Mouse (Mus musculus) bone marrow macrophage, adult 2 months (primary cell): ENCODE measurements at regions not wholly inside any gene's neighbourhood (a gene's known extent, or its start where the extent isn't known, plus 50 kb on each side); places are given as distances from the start of the nearest gene placed in this dataset.

Experiments used
- CTCF ChIP-seq: IDR thresholded peaks from 2 replicates; pipeline ENCODE4 v1.5.1; 2012; ENCODE audit warnings: low read depth, mild to moderate bottlenecking, low read length, moderate library complexity
- POLR2A ChIP-seq: IDR thresholded peaks from 2 replicates; pipeline ENCODE4 v1.6.1; 2012; ENCODE audit warnings: mild to moderate bottlenecking, low read depth, low read length, borderline replicate concordance

GRCm38 (mm10) chr2:30687121-30687551 is 92.3 kb downstream of the Cstad start:
- TF ChIP-seq CTCF = no peak
- no peak for TF ChIP-seq POLR2A
